Mouse (Mus musculus): Measurements from ENCODE around the gene Cxcl16. TPM values are rescaled to one million over a fixed set of nuclear protein-coding genes. Genes with fewer than 3 reads are reported as not detected.

Gene Cxcl16
- 0.43 TPM for polyA plus RNA-seq (2017; shearing (Covaris generic))

GRCm38 (mm10) chr11:70459601-70460101 is at the start of gene Cxcl16:
TSS of gene Cxcl16 (minus strand) at chr11:70459984.

GRCm38 (mm10) chr11:70504970-70505369 is 45.2 kb upstream of the Cxcl16 start, which contains the start of gene Tm4sf5:
TSS of gene Tm4sf5 (plus strand) at chr11:70505244.

GRCm38 (mm10) chr11:70458688-70459600 is 840 bp downstream of the Cxcl16 start, which contains the start of gene Zmynd15:
TSS of gene Zmynd15 (plus strand) at chr11:70459433.

GRCm38 (mm10) chr11:70451797-70452498 is 7.8 kb downstream of the Cxcl16 start, which contains the start of gene Med11:
TSS of gene Med11 (plus strand) at chr11:70451919.

GRCm38 (mm10) chr11:70432048-70432894 is 27.5 kb downstream of the Cxcl16 start, which contains the start of gene Arrb2:
TSS of gene Arrb2 (plus strand) at chr11:70432635.

GRCm38 (mm10) chr11:70409594-70410296 is 50.0 kb downstream of the Cxcl16 start, which contains the start of gene Pelp1:
TSS of gene Pelp1 (minus strand) at chr11:70410031.

Other genes with a start within 250 kb of the Cxcl16 start
- 0.94 TPM for gene Slc16a11, start 247.2 kb downstream of the Cxcl16 start, polyA plus RNA-seq (2017; shearing (Covaris generic))
- 5.5 TPM for gene Slc16a13, start 238.9 kb downstream of the Cxcl16 start, polyA plus RNA-seq (2017; shearing (Covaris generic))
- 0.51 TPM for gene Bcl6b, start 230.2 kb downstream of the Cxcl16 start, polyA plus RNA-seq (2017; shearing (Covaris generic))
- 171 TPM for gene 0610010K14Rik, start 222.1 kb downstream of the Cxcl16 start, polyA plus RNA-seq (2017; shearing (Covaris generic))
- 5.5 TPM for gene Gm21988, start 220.2 kb downstream of the Cxcl16 start, polyA plus RNA-seq (2017; shearing (Covaris generic))
- 272 TPM for gene Rnasek, start 220.1 kb downstream of the Cxcl16 start, polyA plus RNA-seq (2017; shearing (Covaris generic))
- not detected for gene Alox12, start 204.6 kb downstream of the Cxcl16 start, polyA plus RNA-seq (2017; shearing (Covaris generic))
- gene Alox12e, start 137.4 kb downstream of the Cxcl16 start, polyA plus RNA-seq (2017; shearing (Covaris generic)) = not detected
- gene Alox15, start 108.0 kb downstream of the Cxcl16 start, polyA plus RNA-seq (2017; shearing (Covaris generic)) = 0.24 TPM
- gene Pelp1, start 50.0 kb downstream of the Cxcl16 start, polyA plus RNA-seq (2017; shearing (Covaris generic)) = 11.3 TPM
- gene Arrb2, start 27.3 kb downstream of the Cxcl16 start, polyA plus RNA-seq (2017; shearing (Covaris generic)) = 168 TPM
- gene Med11, start 8.1 kb downstream of the Cxcl16 start, polyA plus RNA-seq (2017; shearing (Covaris generic)) = 81.3 TPM
- gene Zmynd15, start 551 bp downstream of the Cxcl16 start, polyA plus RNA-seq (2017; shearing (Covaris generic)) = 0.60 TPM
- gene Tm4sf5, start 45.3 kb upstream of the Cxcl16 start, polyA plus RNA-seq (2017; shearing (Covaris generic)) = 2.6 TPM
- gene Vmo1, start 54.6 kb upstream of the Cxcl16 start, polyA plus RNA-seq (2017; shearing (Covaris generic)) = not detected
- not detected for gene Gltpd2, start 59.2 kb upstream of the Cxcl16 start, polyA plus RNA-seq (2017; shearing (Covaris generic))
- gene Psmb6, start 65.4 kb upstream of the Cxcl16 start, polyA plus RNA-seq (2017; shearing (Covaris generic)) = 402 TPM
- gene Gm40193, start 73.0 kb upstream of the Cxcl16 start, polyA plus RNA-seq (2017; shearing (Covaris generic)) = not detected
- gene Pld2, start 80.1 kb upstream of the Cxcl16 start, polyA plus RNA-seq (2017; shearing (Covaris generic)) = 7.0 TPM
- gene Mink1, start 102.9 kb upstream of the Cxcl16 start, polyA plus RNA-seq (2017; shearing (Covaris generic)) = 9.0 TPM
- 0.52 TPM for gene 4930544D05Rik, start 155.9 kb upstream of the Cxcl16 start, polyA plus RNA-seq (2017; shearing (Covaris generic))
- 0.65 TPM for gene Chrne, start 159.2 kb upstream of the Cxcl16 start, polyA plus RNA-seq (2017; shearing (Covaris generic))
- 0.21 TPM for gene Gp1ba, start 179.1 kb upstream of the Cxcl16 start, polyA plus RNA-seq (2017; shearing (Covaris generic))
- 466 TPM for gene Rnf167, start 187.3 kb upstream of the Cxcl16 start, polyA plus RNA-seq (2017; shearing (Covaris generic))
- gene Slc25a11, start 187.5 kb upstream of the Cxcl16 start, polyA plus RNA-seq (2017; shearing (Covaris generic)) = 190 TPM
- gene Pfn1, start 194.7 kb upstream of the Cxcl16 start, polyA plus RNA-seq (2017; shearing (Covaris generic)) = 4,689 TPM
- 20.6 TPM for gene Eno3, start 197.2 kb upstream of the Cxcl16 start, polyA plus RNA-seq (2017; shearing (Covaris generic))
- gene Spag7, start 209.4 kb upstream of the Cxcl16 start, polyA plus RNA-seq (2017; shearing (Covaris generic)) = 87.0 TPM
- 64.2 TPM for gene Camta2, start 228.1 kb upstream of the Cxcl16 start, polyA plus RNA-seq (2017; shearing (Covaris generic))
- gene Inca1, start 240.2 kb upstream of the Cxcl16 start, polyA plus RNA-seq (2017; shearing (Covaris generic)) = 0.37 TPM
- gene Kif1c, start 240.6 kb upstream of the Cxcl16 start, polyA plus RNA-seq (2017; shearing (Covaris generic)) = 0.59 TPM

Measured in inflammation-experienced regulatory T-cells, adult 16 weeks (primary cell).